Mouse (Mus musculus) limb, embryonic 12.5 days (tissue): ENCODE measurements around the gene Rnf145. TPM values are rescaled to one million over a fixed set of nuclear protein-coding genes. Genes with fewer than 3 reads are reported as not detected.

Experiments
- ATAC-seq: fragments of 200-750 bp; cut with Nextera tagmentation; 2 replicates; pipeline ENCODE4 v1.8.0; 2017; ENCODE audit warnings: low read depth, moderate TSS enrichment; ENCODE audit not compliant: insufficient number of reproducible peaks, insufficient read depth, low FRiP score, low TSS enrichment
- H3K27ac ChIP-seq: fragments of 300-500 bp; sonication (generic); 2 replicates; pipeline ENCODE4 v1.5.1; 2016; ENCODE audit warnings: mild to moderate bottlenecking, moderate library complexity
- H3K27me3 ChIP-seq: fragments of 300-500 bp; sonication (generic); 2 replicates; pipeline ENCODE4 v1.6.1; 2016; ENCODE audit warnings: mild to moderate bottlenecking, moderate library complexity
- H3K36me3 ChIP-seq: fragments of 300-500 bp; sonication (generic); 2 replicates; pipeline ENCODE4 v1.6.1; 2016; ENCODE audit warnings: mild to moderate bottlenecking, moderate library complexity
- H3K4me1 ChIP-seq: fragments of 300-500 bp; sonication (generic); replicated peaks from 2 replicates; pipeline ENCODE4 v1.6.1; 2016
- H3K4me2 ChIP-seq: fragments of 300-500 bp; sonication (generic); 2 replicates; pipeline ENCODE4 v1.6.1; 2016; ENCODE audit warnings: mild to moderate bottlenecking, moderate library complexity
- H3K4me3 ChIP-seq: fragments of 300-500 bp; sonication (generic); replicated peaks from 2 replicates; pipeline ENCODE4 v1.5.1; 2016; ENCODE audit warnings: mild to moderate bottlenecking
- H3K9ac ChIP-seq: fragments of 300-500 bp; sonication (generic); replicated peaks from 2 replicates; pipeline ENCODE4 v1.6.1; 2016; ENCODE audit warnings: mild to moderate bottlenecking, moderate library complexity
- H3K9me3 ChIP-seq: fragments of 300-500 bp; sonication (generic); 2 replicates; pipeline ENCODE4 v1.6.1; 2016; ENCODE audit warnings: mild to moderate bottlenecking, moderate library complexity
- WGBS: fragments of 180-500 bp; shearing (Covaris S2); methylation state at CpG from one replicate; pipeline ENCODE4 v1.1.7; 2016; 5-methylcytosine and 5-hydroxymethylcytosine counted together
- polyA plus RNA-seq: library from polyadenylated mRNA; unstranded; fragments of >200 nt; fragmentation: Nextera tagmentation; extraction: Ambion mirVana; gene quantifications from 2 replicates; pipeline ENCODE4 v1.2.1, GENCODE M21; 2016

Rnf145 gene
- polyA plus RNA-seq, 1 experiment from 2014 or later, result 91.5 TPM

DNA sequence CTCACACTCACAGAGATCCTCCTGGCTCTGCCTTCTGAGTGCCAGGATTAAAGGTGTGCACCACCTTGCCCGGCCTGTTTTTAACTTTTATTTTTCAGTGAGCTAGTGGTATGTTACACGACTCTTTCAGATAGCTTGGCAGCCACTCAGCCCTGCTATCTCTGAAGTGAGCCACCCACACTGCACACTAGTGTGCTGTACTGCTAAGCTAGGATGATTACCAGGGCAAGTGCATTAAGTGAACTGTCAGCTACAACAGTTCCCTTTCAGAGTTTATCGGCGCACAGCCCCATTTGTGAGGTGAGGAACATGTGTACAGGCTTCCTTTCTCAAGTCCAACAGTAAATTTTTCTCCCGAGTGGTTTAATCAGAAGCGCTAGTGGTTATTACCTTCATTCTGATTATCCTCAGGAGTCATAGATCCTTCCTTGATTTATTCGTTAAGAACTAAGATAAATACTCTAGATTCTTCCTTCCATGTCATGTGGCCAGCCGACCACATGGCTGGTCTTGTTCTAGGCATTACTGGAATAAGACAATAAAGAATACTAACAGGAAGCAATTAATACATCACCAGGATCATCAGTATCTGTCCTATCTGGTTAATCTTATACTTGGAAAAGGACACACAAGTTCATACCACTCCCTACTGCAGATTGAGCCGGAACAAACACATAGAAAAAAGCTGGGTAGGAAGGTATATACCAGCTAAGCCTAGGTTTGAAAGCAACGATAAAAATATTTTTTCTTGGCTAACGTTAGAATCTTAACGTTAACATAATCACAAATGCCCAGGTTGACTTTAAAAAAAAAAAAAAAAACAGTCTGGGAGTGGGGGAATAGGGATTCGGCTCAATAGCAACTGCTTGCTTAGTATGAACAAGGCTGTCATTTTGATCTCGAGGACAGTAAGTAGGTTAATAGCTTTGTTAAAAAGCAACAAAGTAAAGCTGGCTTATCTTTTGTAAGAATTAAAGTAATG, 6.4 kb upstream of the Rnf145 start:
- H3K36me3 ChIP-seq, result no peaks in the 10 kb centered on the region
- 85% methylated on average over 14 of the region's 14 CpGs for WGBS
- H3K4me3 ChIP-seq, result no peak overlapping the region
- no peaks in the 10 kb centered on the region for H3K4me1 ChIP-seq
- no peak overlapping the region for H3K27ac ChIP-seq
- no peak overlapping the region for H3K9ac ChIP-seq
- H3K27me3 ChIP-seq, result no peaks in the 10 kb centered on the region
- H3K4me2 ChIP-seq, result no peak overlapping the region
- ATAC-seq, result no peak
- H3K9me3 ChIP-seq, result no peaks in the 10 kb centered on the region

DNA sequence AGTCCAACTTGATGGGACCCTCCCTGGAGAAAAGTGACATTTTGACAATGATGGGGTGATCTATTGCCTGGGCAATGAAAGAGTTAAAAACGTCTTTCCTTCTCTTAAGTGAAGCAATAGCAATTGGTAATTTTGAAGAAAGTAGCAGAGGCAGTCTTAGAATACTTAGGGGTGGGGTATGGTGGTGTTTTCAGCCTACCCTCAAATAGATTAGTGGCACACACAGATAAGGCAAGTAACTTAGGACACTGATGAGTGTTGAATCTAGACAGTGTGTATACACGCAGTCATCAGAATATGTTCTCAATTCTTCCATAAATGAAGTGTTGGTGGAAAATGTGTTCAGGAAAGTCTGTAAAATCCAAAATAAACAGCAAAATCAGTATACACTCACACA, 5.7 kb upstream of the Rnf145 start:
- H3K4me1 ChIP-seq, result peaks cover 4% of the 10 kb centered on the region; the same call in 1 of the 2 replicates
- no peak overlapping the region for H3K9ac ChIP-seq
- H3K27me3 ChIP-seq, result no peaks in the 10 kb centered on the region
- WGBS, result 62% methylated on average over 2 of the region's 2 CpGs
- no peak overlapping the region for H3K4me2 ChIP-seq
- ATAC-seq, result no peak
- H3K36me3 ChIP-seq, result no peaks in the 10 kb centered on the region
- H3K4me3 ChIP-seq, result no peak overlapping the region
- H3K27ac ChIP-seq, result no peak overlapping the region
- H3K9me3 ChIP-seq, result no peaks in the 10 kb centered on the region

GRCm38 (mm10) chr11:44514666-44515065, 4.1 kb upstream of the Rnf145 start:
- Histone ChIP-seq H3K27ac (no peak overlapping the region), H3K9ac (no peak overlapping the region), H3K27me3 (no peaks in the 10 kb centered on the region), H3K4me1 (peaks cover 8% of the 10 kb centered on the region; the same call in 1 of the 2 replicates), H3K4me3 (no peak overlapping the region), H3K4me2 (no peak overlapping the region), H3K36me3 (no peaks in the 10 kb centered on the region), H3K9me3 (no peaks in the 10 kb centered on the region)
- WGBS, result 51% methylated on average over 2 of the region's 2 CpGs
- no peak for ATAC-seq

DNA sequence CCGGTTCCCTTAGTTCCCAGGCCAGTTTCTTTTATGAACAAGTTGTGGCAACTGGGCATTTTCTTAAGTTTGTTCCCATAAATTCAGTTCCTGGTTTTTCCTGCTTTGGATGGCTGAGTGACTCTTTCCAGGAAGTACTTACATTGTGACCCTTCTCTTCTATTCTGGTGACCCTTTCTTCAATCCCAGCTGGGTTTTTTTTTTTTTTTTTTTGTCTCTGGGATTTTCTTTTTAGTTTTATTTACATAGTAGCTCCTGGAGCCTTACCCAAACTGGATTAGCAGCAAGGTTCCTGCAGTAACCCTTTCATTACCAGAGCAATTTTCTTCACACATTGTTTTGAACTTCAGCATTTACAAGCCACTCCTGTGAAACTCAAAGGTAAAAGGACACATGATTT, 2.4 kb upstream of the Rnf145 start:
- ATAC-seq, result no peak
- Histone ChIP-seq H3K9me3 (no peaks in the 10 kb centered on the region), H3K36me3 (no peaks in the 10 kb centered on the region), H3K9ac (no peak overlapping the region), H3K27ac (no peak overlapping the region), H3K4me3 (no peak overlapping the region), H3K4me2 (no peak overlapping the region), H3K27me3 (no peaks in the 10 kb centered on the region), H3K4me1 (peaks cover 12% of the 10 kb centered on the region)
- 42% methylated on average over 1 of the region's 1 CpGs for WGBS

- no peaks in the 10 kb centered on the region for H3K27me3 ChIP-seq
- no peaks in the 10 kb centered on the region for H3K36me3 ChIP-seq
- peaks cover 17% of the 10 kb centered on the region for H3K4me1 ChIP-seq
- H3K9ac ChIP-seq, result no peak overlapping the region
- H3K4me3 ChIP-seq, result peak overlapping the region; percentile 96
- no peak overlapping the region for H3K27ac ChIP-seq
- no peak for ATAC-seq
- H3K4me2 ChIP-seq, result peak overlapping the region; percentile 82
- 48% methylated on average over 6 of the region's 6 CpGs for WGBS
- H3K9me3 ChIP-seq, result no peaks in the 10 kb centered on the region
Observed at GRCm38 (mm10) chr11:44517561-44518280, 1.0 kb upstream of the Rnf145 start.

DNA sequence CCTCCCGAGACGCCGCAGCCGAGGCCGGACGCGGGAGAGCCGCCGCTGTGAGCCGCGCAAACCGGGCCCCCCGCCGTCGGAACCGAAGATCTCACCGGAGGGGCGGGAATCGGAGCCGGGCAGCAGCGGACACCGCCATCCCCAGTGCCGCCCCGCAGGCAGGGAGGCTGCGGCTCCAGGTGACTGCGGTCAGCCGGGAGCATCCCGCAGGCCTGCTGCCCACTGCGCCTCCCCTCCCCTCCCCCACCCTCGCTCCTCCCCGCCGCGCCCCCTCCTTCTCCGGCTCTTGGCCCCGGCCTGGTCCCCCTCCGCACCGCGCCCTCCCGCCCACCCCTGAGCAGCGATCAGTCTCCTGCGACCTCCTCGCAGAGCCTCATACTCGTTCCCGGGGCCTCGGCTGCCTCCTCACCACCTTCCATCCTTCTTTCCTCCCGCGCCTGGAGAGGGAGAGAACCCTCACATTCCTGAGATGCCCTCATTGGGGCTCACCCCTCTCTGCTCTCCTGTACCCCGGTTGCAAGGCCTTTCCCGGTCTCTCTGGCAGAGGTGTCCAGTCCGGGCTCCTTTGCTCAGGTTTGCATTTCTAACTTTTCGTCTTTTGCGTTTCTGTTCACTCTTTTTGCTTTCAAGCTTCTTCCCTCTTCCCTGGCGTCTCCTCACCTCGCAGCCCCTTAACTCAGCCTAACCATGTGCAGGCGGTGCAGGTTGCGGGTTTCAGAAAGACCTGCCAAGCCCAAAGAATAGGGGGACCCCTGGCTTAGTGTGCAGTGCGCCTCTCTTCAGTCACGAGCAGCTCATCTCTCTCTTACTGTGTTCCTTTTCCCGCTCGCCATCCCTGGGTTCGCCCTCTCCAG, 559 bp downstream of the Rnf145 start:
- ATAC-seq, result peak; percentile 50
- peak overlapping the region; percentile 98 for H3K9ac ChIP-seq
- H3K9me3 ChIP-seq, result no peaks in the 10 kb centered on the region
- H3K27ac ChIP-seq, result peak overlapping the region; percentile 94
- WGBS, result 1% methylated on average over 48 of the region's 61 CpGs
- peak overlapping the region; percentile 96 for H3K4me3 ChIP-seq
- H3K4me2 ChIP-seq, result peak overlapping the region; percentile 82
- no peaks in the 10 kb centered on the region for H3K27me3 ChIP-seq
- H3K4me1 ChIP-seq, result peaks cover 17% of the 10 kb centered on the region
- H3K36me3 ChIP-seq, result peaks cover 4% of the 10 kb centered on the region; the same call in 1 of the 2 replicates

DNA sequence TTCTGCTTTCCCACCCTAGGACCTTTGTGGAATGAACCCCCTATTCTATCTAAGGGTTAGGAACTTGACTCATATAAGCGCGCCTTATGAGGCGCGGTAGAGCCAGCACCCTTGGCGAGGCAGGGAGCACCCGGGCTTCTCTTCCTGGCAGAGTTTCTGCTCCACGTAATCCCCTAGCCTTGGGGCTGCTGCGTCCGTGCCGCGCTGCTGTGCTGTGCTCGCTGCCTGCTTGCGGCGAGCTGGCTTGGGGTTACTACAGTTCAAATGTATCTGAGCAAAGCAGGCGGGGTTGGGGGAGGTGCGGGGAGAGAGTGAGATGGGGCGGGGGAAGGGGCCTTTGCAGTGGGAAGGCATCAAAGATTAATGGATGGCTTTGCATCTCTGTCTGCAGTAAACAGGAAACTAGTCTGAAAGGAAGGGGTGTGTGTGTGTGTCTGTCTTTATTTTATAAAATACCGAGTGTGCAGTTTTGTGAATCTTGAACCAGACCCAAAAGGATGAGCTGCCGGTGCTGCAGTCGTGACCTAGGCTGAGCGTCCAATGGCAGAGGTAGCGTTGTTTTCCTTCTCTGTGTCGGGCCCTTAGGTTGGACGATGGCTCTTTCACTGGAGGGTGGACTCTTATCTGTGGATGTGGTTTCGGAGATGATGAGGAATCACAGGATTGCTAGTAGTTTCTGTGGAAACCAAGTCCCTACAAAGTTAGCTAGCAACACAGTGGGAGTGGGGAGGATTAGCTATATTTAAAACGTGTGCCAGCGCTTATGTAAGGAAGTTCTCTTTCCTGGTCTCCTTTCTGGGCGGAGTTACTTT, 1.4 kb downstream of the Rnf145 start:
- ATAC-seq, result peak; percentile 81
- H3K4me2 ChIP-seq, result peak overlapping the region; percentile 82
- peaks cover 11% of the 10 kb centered on the region for H3K36me3 ChIP-seq
- H3K27ac ChIP-seq, result peak overlapping the region; percentile 94
- no peaks in the 10 kb centered on the region for H3K9me3 ChIP-seq
- H3K27me3 ChIP-seq, result no peaks in the 10 kb centered on the region
- peak overlapping the region; percentile 98 for H3K9ac ChIP-seq
- H3K4me3 ChIP-seq, result peak overlapping the region; percentile 96
- H3K4me1 ChIP-seq, result peaks cover 17% of the 10 kb centered on the region
- WGBS, result under 1% methylated on average over 28 of the region's 28 CpGs

GRCm38 (mm10) chr11:44522594-44522993, 3.8 kb downstream of the Rnf145 start:
- H3K4me3 ChIP-seq, result no peak overlapping the region
- peaks cover 17% of the 10 kb centered on the region for H3K4me1 ChIP-seq
- no peak overlapping the region for H3K4me2 ChIP-seq
- no peaks in the 10 kb centered on the region for H3K27me3 ChIP-seq
- H3K36me3 ChIP-seq, result peaks cover 33% of the 10 kb centered on the region
- ATAC-seq, result no peak
- H3K9ac ChIP-seq, result no peak overlapping the region
- 89% methylated on average over 5 of the region's 5 CpGs for WGBS
- no peak overlapping the region for H3K27ac ChIP-seq
- no peaks in the 10 kb centered on the region for H3K9me3 ChIP-seq

- Histone ChIP-seq H3K9me3 (no peaks in the 10 kb centered on the region), H3K27ac (no peak overlapping the region), H3K9ac (no peak overlapping the region), H3K4me3 (no peak overlapping the region), H3K4me1 (peaks cover 15% of the 10 kb centered on the region), H3K27me3 (no peaks in the 10 kb centered on the region), H3K4me2 (no peak overlapping the region), H3K36me3 (peaks cover 58% of the 10 kb centered on the region)
- ATAC-seq, result no peak
- 78% methylated on average over 4 of the region's 4 CpGs for WGBS
Observed at GRCm38 (mm10) chr11:44525765-44526164, 7.0 kb downstream of the Rnf145 start.

DNA sequence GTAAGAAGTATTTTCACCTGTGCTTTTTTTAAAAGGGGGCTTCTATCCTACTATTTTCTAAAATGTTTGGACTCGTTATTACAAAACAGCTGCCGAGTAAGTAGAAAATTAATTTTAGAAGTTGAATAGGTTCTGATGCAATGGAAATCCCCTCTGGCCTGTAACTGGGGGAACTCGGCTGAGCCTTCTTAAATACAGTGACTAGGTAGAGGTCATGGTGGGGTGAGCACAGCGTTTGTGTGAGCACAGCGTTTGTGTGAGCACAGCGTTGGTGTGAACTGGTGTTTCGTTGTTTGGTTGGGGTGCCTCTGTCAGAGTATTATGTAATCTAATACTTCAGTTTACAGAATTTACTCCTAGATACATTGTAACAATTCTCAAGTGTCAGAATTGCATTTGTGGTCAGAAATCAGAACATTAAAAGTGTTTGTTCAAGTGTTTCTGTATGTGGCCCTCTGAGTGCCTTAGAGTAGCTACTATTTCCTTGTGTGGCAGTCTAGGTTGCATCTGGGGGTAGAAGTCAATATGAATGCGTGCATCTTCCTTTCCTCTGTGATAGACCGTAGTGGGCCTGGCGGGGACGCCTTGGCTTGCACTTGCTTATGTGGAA, 8.0 kb downstream of the Rnf145 start:
- H3K4me3 ChIP-seq, result no peak overlapping the region
- no peak overlapping the region for H3K9ac ChIP-seq
- no peak overlapping the region for H3K27ac ChIP-seq
- ATAC-seq, result no peak
- no peak overlapping the region for H3K4me2 ChIP-seq
- peaks cover 7% of the 10 kb centered on the region; the same call in 1 of the 2 replicates for H3K4me1 ChIP-seq
- no peaks in the 10 kb centered on the region for H3K27me3 ChIP-seq
- H3K36me3 ChIP-seq, result peaks cover 66% of the 10 kb centered on the region
- 94% methylated on average over 11 of the region's 11 CpGs for WGBS
- H3K9me3 ChIP-seq, result no peaks in the 10 kb centered on the region
